Comparison of ENCODE assay signal across 8 mouse cellular contexts in the genomic region with DNA sequence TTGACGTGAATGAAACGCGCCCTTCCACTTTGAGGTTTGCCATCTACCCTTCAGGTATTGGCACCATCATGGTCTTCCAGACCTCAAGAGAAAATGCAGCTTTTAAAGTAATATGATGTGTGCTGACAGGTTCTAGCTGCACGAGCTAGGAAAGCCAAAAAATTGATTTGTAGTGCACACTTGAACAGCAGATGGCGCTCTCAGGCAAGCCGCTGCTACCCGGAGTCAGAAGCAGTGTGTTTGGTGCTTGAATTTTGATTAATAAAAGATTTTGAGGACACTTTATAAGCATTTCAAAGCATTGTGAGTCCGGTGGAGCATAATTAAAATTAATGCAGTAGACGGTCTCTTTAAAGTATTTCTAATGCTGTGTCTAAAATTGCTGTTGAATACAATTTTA. TPM values are rescaled to one million over a fixed set of nuclear protein-coding genes. Genes with fewer than 3 reads are reported as not detected.
DNase-seq lines count a peak whose midpoint lies in the region; ATAC-seq and TF ChIP-seq lines count a peak whose summit lies in the region.

No protein-coding gene starts in this region.

- peaks cover 9% of the 10 kb centered on the region for H3K9me3 ChIP-seq in E14TG2a.4 (ENCODE audit: low read length)
- H3K9me3 ChIP-seq in forebrain, embryonic 13.5 days (replicated peaks) = no peaks in the 10 kb centered on the region

- 6% methylated on average over 9 of the region's 9 CpGs for WGBS in forebrain, embryonic 13.5 days

- H3K4me1 ChIP-seq in E14TG2a.4 (replicated peaks; ENCODE audit: low read depth, low read length) = no peaks in the 10 kb centered on the region
- peaks cover 8% of the 10 kb centered on the region for H3K4me1 ChIP-seq in forebrain, embryonic 13.5 days

- H3K27ac ChIP-seq in forebrain, embryonic 13.5 days = no peak overlapping the region

- ATAC-seq in forebrain, embryonic 13.5 days = peak; percentile 72
- peak; percentile 36; the same call in 1 of the 2 replicates for ATAC-seq in neutrophil, adult 5-6 weeks (ENCODE audit: extremely low read depth, insufficient number of reproducible peaks, low FRiP score, poor library complexity, severe bottlenecking)

- peak; percentile 59 for DNase-seq in A20 (ENCODE audit: low read depth, low spot score)
- DNase-seq in c-Kit-positive CD71-positive TER-119-positive erythroid progenitor cells, embryonic 14.5 days (ENCODE audit: low spot score) = peak; percentile 17
- peak; percentile 80 for DNase-seq in kidney, postnatal 10 days
- peak; percentile 35 to 44 for DNase-seq in lung, adult 18-20 months
- DNase-seq in yolk sac, embryonic 10.5 days (ENCODE audit: low spot score) = no peak

- H3K27me3 ChIP-seq in E14TG2a.4 (ENCODE audit: insufficient read depth, low read length) = no peaks in the 10 kb centered on the region
- no peaks in the 10 kb centered on the region for H3K27me3 ChIP-seq in forebrain, embryonic 13.5 days

- no peak overlapping the region for H3K9ac ChIP-seq in forebrain, embryonic 13.5 days

- H3K36me3 ChIP-seq in E14TG2a.4 (ENCODE audit: insufficient read depth, low read length) = no peaks in the 10 kb centered on the region
- H3K36me3 ChIP-seq in forebrain, embryonic 13.5 days (ENCODE audit: poor library complexity, severe bottlenecking) = no peaks in the 10 kb centered on the region

- TF ChIP-seq CTCF in E14TG2a.4 (conservative IDR thresholded peaks at IDR 0.05; ENCODE audit: low read length) = peak; percentile 69

- H3K4me2 ChIP-seq in forebrain, embryonic 13.5 days = no peak overlapping the region

- H3K4me3 ChIP-seq in E14TG2a.4 (replicated peaks; ENCODE audit: low read length) = no peak overlapping the region
- no peak overlapping the region for H3K4me3 ChIP-seq in forebrain, embryonic 13.5 days

RNA-seq across cellular contexts. Expression of a gene that starts 16.4 kb away (rescaled TPM):
- 0.15 and 0.16 TPM in 2 replicates for polyA plus RNA-seq in forebrain, embryonic 13.5 days (2015; fragmentation: Nextera tagmentation; extraction: Ambion mirVana)
- 1.0 TPM in 1 of 2 replicates, not detected in the other for total RNA-seq in neutrophil, adult 5-6 weeks (2017)

RNA-seq across cellular contexts. Expression of a gene that starts 54.5 kb away (rescaled TPM):
- polyA plus RNA-seq in forebrain, embryonic 13.5 days (2015; fragmentation: Nextera tagmentation; extraction: Ambion mirVana) = 2.4 and 3.2 TPM in 2 replicates
- not detected in 2 replicates for total RNA-seq in neutrophil, adult 5-6 weeks (2017)
